Mouse (Mus musculus): ENCODE data around the gene Bfsp2.
"Not testable (repeated sequence)": the region's sequence is repeated elsewhere in the genome, so short reads cannot be mapped to it uniquely, and the experiment has no call there.

Gene Bfsp2

DNA sequence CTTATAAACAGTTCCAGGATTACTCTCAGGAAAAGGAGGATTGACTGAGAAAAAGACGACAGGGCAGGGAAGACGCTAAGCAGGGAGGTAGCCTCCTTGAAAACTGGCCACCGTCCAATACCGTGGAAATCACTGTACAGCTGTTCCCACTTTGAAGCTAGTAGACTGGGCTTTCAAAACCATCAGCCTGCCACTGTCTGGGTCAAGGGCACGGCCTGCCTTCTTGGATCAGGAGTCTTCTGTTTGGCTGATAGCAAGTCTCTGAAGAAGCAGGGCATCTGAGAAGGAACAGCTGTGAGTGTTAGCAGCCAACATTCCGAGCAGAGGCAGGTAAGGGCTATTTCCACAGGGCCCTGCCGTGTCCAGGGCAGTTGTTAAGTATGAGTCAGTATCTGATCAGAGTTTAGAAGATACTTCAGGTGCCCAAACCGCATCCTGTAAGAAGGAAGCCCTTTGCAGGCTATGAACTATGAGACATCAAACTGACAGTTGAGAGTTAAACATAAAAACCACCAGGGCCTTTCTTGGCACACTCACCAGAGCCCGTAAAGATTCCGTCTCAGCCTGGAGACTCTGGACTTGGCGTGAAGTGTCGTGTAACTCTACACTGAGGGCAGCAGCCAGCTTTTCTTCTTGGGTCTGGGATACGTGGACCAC, 48.0 kb downstream of the Bfsp2 start:
- DNase-seq (ENCODE audit: inconsistent age in 2 of 2, low spot score in 1 of 2): peak; percentile 49 to 53

DNA sequence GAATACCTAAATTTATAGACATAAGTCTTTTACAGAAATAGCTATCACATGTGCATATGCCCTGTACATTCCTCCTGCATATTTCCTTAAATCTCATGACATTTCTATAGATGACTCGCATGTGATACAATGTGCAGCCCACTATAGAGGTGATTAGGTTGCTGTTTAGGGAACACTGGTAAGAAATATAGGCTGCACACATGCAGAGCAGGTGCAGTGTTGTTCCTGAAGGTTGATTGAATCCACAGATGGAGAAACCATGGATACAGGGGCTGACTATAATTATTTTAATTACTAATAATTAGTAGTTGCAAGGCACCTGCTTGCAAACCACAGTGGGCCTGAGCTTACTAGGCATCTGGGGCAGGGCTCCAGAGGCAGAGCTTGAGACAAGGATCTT, 48.5 kb downstream of the Bfsp2 start:
- DNase-seq (ENCODE audit: inconsistent age in 2 of 2, low spot score in 1 of 2): no peak

DNA sequence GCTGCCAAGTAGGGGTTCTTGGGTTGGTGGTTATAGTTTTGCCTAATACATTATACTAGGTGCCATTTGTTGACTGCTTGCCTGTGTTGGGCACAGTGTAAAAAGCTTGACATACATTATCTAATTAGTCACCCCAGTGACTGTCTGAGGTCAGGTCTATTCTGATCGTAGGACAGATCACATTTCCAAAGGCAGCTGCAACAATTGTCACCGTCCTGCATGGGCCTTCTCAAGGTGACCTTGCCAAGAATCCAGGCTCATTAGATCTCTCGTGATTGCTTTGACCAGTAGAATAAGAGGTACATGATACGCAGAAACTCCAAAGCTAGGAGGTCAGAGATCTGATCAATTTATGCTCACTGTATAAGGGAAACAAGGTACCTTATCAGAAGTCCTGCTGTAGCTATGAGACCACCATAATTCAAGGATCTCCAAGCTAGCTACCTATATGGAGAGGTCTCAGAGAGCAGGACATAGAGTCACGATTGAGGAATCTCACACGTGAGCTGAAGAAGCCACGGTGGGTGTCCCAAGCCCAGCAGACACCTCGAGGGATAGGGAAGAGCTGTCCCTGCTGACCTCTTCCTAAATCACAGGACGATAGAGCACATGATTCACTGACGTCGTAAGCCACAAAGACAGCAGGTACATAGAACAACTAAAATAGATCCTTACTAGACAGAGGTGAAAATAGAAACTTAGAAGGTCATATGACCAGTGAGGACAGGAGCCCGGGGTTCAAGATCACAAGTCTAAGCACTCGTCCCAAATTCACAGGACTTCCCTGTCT, 49.6 kb downstream of the Bfsp2 start:
- DNase-seq (ENCODE audit: inconsistent age in 2 of 2, low spot score in 1 of 2): no peak

DNA sequence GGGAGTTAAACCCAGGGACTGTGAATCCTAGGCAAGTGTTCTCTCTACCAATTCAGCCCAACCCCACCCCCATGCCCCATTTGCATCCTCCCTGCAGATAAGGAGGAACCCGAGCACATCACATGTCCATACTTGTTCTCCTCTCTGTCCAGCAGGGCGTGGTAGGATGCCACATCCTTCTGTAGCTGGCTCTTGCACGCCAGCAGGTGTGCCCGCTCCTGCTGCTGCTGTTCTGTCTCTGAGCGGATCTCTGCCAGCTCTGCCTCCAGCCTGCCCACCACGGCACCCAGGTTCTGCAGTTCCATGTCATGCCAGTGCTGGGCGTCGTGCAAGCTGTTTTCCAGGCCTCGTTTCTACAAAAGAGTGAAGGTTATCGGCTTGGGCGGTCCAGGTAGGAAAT, 53.8 kb downstream of the Bfsp2 start:
- no peak for DNase-seq (ENCODE audit: inconsistent age in 2 of 2, low spot score in 1 of 2)

DNA sequence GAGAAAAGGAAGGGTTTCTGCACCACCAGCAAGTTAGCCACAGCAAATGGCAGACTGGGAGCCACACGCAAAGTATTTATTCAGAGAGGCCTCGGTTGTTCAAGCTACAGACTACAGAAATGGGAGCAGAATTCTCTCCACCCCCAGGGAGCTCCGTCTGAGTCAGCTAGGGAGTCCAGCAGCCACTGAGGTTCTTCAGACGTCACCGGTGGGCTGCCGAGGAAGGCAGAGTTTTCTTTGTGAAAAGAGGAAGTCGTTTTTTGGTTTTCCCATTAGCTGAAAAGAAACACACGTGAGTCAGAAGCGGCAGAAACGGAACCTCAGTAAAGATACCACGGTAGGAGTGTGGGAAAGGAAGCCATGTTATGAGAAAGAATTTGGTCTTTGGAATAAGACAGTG, 55.4 kb downstream of the Bfsp2 start:
- DNase-seq (ENCODE audit: inconsistent age in 2 of 2, low spot score in 1 of 2): no peak

DNA sequence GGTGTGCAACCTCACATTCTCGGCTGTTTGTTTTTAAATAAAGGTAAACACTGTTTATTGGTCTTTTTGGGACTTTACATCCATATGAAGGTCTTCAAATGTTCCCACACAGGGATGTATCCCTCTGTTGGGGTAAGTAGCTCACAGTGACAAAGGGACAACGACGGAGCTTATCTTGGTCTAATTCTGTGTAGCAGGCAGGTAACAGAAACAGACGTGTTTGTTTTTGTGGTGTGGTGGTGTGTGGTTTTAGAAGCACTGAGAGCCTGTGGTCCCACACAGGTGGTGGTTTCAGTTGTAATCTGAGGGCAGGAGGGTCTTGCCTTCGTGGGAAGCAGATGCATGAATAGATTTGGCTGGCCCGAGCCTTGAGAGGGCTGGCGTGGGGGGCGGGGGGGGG, 56.3 kb downstream of the Bfsp2 start:
- DNase-seq (ENCODE audit: inconsistent age in 2 of 2, low spot score in 1 of 2): no peak

DNA sequence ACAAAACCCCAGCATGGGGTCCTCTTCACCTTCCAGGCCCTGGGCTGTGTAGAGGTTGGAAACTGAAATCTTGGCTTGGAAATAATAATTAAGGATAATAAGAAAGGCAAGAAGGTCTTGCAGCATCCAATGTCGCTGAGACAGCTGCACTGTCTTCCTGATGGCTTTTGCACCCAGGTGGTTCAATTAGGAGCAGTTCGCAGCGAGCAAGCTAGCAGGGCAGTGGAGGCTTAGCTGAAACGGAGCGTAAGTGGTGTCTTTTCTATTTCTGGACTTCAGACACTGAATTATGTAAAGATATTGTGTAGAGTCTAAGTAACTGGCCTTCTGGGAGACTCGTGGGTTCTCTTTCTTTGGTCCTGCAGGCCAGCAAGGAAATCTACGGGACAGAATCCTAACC, 56.8 kb downstream of the Bfsp2 start:
- no peak for DNase-seq (ENCODE audit: inconsistent age in 2 of 2, low spot score in 1 of 2)

DNA sequence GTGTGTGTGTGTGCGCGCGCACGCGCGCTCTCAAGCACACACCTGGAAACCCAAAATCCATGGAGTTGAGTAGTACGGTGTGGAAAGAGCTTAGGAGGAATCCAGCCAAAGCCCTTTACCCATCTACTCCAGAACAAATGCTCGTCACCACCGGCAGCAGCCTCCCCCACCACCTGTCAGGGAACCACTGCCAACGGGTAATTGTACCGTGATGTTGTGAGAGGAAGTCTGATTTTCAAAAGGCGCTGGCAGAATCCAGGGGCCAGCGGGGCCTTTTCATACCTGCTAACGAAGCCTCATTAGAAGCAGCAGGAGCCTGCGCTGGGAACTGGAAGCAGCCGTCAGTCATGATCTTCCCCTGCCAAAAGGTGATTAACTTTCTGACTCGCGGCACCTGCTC, 57.4 kb downstream of the Bfsp2 start:
- no peak for DNase-seq (ENCODE audit: inconsistent age in 2 of 2, low spot score in 1 of 2)

DNA sequence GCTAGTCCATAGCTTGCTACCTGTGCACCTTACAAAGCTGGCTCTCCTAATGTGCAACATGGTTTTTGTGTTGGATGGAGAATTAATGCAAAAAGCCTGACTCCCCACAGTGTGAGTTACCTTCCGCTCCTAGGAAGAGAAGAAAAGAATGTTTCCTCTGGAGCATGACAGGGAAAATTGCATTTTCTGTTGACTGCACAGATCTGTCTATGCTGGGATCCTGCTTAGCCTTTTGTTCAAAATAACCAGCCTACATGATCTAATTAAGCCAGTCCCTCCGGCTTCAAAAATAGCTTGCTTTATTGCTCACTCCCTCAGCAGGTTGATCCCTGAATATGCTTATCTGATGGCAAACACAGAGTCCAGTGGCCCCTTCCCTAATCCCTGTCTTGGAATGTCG, 59.4 kb downstream of the Bfsp2 start:
- DNase-seq (ENCODE audit: inconsistent age in 2 of 2, low spot score in 1 of 2): no peak

DNA sequence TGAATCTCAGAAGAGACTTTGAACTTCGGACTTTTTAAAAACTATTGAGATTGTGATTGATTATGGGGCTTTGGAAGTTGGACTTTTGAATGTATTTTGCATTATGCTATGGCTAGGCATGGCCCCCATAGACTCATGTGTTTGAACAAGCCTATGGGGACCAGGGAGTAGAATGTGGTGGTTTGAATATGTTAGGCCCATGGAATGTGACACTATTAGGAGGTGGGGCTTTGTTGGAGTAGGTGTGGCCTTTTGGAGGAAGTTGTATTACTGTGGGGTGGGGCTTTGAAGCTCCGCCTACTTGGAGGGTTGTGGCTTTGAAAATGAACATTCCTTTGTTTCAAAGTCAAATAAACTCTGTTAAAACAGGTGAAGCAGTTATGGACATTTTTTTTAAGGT, 61.4 kb downstream of the Bfsp2 start:
- no peak for DNase-seq (ENCODE audit: inconsistent age in 2 of 2, low spot score in 1 of 2)

DNA sequence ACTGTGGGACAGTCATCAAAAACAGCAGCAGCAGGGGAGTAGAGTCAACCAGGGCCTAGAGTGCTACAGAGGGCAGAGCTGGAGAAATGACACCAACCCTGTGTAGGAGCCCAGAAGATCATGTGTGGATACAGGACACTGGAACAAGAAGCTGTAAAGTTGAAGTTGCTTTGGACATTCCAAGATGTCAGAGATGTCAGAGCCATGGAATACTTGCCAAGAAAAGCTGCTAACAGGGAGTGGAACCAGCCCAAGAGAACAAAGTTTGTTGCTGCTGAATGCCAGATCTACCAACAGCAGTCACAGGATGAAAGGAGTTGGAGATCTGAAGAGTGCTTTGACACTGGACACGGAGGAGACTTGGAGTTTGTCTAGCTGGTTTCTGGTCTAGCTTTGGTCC, 62.0 kb downstream of the Bfsp2 start:
- DNase-seq (ENCODE audit: inconsistent age in 2 of 2, low spot score in 1 of 2): not testable (repeated sequence)

DNA sequence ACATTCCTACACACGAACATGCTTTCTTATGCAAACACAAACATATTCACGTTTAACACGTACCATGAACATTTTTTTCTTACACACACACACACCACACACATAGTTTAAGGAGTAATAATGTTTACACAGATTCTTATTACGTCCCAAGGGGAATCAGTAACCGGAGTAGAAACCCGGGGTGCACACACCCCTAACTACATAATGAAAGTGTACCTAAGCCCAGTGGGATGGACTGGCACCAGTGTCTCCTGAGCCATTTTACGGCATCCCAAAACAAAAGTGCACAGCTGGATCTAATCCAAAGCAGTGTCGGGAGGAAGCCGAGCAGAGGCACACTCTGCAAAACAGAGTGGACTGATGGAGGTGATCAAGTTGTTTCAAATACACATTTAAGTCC, 66.8 kb downstream of the Bfsp2 start:
- DNase-seq (ENCODE audit: inconsistent age in 2 of 2, low spot score in 1 of 2): no peak

DNA sequence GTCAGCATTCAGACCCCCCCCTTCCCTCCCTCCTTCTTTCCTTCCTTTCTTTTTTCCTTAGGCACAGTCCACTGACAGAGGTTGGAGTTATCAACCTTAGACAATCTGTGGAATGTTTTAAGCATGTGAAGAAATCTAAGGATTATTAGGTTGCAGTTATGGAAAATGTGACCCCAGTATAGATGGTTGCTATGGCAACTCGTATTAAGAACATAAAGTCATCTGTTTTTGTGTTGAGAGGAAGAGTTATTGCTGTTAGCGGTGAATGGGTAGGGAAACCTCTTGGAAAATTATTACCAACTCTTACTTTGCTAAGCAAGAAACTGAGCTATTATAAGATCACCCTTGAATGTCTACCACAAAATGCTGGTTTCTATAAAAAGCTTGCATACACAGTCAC, 71.1 kb downstream of the Bfsp2 start:
- no peak for DNase-seq (ENCODE audit: inconsistent age in 2 of 2, low spot score in 1 of 2)

DNA sequence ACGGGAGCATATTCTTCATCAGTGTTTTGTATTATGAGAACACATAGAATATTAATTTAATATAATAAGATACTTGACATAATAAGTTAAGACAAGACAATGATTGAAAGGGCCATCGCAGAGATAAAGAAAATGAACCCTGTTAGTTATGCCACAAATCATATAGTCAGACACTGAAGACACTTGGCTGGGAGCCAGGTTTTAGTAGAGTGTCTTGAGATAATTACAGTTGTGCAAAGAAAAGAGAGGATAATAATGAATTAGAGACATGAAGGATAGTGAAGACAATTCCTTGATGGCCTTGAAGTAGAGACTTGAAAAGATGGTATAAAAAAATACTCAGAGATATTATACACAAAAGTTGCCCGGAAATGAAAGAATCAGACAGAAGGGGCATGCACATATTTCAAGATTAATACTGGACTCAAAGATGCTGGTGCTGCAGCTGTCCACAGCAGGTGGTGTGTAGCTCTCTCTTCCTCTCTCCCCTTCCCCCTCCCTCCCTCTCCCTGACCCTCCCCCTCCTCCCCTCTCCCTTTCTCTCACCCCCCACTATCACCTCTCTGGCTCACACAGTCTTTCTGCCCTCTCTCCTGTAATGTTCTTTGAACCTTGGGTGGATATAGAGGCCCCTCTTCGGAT, 72.0 kb downstream of the Bfsp2 start:
- DNase-seq (ENCODE audit: inconsistent age in 2 of 2, low spot score in 1 of 2): no peak

DNA sequence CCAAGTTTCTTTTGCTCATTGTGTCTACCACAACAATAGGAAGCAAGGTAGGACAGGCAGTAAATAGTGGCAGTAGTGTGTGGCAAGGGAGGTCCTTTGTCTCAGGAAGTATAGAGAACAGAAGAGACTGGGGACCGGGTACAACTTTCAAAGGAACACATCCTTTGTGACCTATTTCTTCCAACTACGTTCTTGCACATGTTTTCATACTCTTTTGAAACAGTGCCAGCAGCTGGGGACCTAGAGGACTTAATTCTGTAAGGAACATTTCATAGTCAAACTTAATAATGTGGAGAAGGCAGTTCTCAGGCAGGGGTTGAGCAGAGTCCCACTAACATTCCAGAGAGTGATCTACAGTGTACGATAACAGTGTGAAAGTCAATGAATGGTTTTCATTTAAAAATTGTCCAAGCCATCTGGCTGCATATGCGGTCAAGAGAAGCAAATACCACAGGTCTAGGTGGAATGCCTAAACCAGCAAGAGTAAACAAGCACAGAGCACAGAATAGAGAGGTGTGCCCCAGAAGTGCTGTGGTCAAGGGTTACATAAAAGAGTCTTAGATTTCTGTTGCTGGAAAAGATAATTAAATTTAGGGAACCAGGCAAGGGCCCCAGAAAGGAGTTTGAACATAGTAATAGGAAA, 76.8 kb downstream of the Bfsp2 start:
- DNase-seq (ENCODE audit: inconsistent age in 2 of 2, low spot score in 1 of 2): no peak

DNA sequence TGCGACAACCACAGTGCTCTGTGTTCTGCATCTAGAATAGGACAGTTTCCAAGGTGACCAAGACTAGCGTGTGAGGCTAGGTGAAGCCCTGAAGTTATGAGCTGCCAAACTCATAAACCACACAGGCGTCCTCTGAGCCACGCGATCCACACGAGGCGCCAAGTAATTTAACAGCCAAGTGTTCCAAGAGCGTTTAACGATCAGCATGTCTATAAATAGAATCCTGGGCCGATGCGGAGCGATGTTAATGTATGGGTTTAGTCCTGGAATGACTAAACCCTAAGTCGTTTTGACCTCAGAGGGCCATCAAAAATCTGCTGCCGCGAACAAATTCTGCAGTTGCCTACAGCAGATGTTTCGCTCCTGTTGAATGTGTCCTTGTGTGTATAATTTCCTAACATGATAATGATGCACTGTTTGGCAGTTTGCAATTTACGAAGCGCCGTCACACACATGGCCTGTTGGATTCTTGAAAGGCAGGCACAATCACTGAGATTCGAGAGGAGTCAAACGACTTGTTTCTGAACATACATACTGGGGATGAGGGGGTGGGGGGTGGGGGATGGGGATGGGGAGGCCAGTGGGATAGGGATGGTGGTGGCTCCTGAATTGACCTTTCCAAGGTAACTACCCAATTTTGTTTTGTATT, 81.6 kb downstream of the Bfsp2 start:
- no peak for DNase-seq (ENCODE audit: inconsistent age in 2 of 2, low spot score in 1 of 2)

DNA sequence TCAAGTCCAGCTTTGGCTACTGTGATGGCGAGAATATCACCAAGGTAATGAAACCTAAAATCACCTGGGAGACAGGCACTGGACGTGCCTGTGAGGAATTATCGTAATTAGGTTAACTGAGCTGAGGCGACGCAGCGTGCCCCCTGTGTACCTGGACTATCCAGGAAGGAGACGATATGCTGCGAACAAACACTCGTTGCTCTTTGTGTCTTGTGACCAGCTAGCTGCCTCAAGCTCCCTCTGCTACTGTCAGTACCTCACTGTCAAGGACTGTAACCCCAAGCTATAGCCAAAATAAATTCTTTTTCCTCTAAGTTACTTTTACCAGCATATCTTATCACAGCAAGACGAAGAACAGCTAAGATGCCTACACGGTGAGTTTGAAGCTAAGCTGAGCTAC, 87.0 kb downstream of the Bfsp2 start:
- DNase-seq (ENCODE audit: inconsistent age in 2 of 2, low spot score in 1 of 2): no peak

DNA sequence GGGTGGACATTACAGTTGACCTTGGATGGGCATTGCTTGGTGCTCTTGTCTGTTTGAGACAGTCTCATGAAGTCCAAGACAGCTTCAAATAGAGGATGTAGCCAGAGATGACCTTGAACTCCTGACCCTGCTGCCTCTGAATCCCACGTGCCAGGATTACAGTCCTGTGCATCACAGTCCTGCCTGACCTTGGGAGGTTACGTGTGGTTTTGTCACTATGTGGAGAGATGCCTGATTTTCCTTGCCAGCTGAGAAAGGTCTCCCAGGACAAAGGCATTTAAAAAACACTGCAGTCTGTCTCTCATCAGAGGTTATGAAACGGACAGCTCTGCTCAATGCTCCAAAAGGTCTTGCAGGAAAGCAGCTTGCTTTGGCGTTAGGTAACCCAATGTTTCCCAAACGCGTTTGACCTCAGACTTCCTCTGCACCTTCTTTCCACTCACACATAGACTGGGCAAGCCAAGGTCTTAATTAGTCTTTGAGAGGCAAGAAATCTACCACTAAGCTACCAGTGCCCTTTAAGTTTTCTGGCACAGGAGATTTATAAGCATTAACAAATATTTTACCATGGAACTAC, 88.3 kb downstream of the Bfsp2 start:
- DNase-seq (ENCODE audit: inconsistent age in 2 of 2, low spot score in 1 of 2): peak; percentile 69 to 74

DNA sequence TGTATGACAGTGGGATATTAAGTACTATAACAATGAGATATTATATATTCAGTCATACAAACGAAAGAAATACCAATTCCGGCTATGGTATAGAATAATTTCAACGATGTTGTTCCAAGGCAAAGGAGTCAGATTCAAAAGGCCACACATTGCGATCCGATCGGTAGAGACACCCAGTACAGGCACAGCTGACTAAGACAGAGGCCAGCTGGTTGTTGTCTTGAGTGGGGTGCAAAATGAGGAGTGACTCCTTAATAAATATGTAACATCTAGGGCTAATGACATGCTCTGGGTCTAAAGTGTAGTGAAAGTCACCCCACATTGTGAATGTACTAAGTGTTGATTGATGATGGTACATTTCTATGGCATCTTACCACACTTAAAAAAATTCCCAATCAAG, 91.0 kb downstream of the Bfsp2 start:
- no peak for DNase-seq (ENCODE audit: inconsistent age in 2 of 2, low spot score in 1 of 2)

DNA sequence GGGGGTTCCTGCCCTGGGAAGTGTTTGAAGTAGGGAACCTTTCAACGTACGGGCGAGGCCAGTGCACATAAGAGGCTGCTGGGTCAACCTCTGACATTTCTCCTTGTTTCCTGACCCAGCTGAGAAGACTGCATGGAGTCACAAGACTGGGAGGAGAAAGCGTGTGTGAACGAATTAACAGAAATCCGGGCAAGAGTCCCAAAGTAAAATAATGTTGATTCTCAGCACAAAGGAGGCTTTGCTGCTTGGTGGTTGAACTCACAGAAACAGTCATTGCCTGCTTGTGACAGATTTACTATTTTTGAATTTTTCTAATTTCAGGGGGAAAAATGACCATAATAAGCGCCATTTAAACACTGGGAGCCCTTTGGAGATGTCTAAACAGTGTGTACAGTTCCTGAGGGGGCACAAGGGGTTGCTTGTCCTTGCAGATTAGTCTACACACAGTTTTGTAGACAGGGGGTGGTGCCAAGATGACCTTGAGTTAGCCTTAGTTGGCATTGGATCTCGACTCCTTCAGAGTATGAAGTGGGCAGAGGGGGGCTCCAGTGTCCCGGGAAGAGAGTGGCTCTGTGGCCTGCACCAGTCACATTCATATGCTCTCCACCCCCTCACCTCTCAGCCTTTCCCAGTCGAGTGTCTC, 93.1 kb downstream of the Bfsp2 start:
- no peak for DNase-seq (ENCODE audit: inconsistent age in 2 of 2, low spot score in 1 of 2)

DNA sequence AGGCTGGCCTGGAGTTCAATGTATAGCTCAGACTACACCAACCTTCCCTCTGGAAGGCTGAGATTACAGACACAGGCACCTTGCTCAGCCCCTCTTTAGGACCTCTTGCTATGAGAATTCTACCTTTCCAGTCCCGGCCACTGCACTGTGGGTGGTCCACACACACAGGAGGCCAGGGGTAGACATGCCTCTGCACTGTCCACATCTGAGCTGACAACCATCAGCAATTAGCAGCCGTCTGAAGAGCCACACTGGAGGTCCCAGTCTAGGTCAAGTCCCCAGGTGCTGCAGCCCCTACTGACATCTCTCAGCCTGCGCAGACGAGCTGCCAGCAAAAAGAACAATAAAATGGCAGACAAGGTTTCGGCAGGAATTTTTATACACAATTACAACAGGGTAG, 93.6 kb downstream of the Bfsp2 start:
- DNase-seq (ENCODE audit: inconsistent age in 2 of 2, low spot score in 1 of 2): no peak

Data from adrenal gland, adult (tissue).